Mouse (Mus musculus) layer of hippocampus, adult 18-20 months (tissue): ENCODE data around the gene Msl3l2. TPM values are rescaled to one million over a fixed set of nuclear protein-coding genes. Genes with fewer than 3 reads are reported as not detected.

Experiments used
- total RNA-seq, 2 experiments: library from RNA; stranded (reverse); gene quantifications; 2 replicates each; pipeline ENCODE4 v1.2.3; 2021

The Msl3l2 gene
- total RNA-seq, 2 experiments from 2014 or later, result 17.1 to 17.8 TPM

Other genes starting within 250 kb of the Msl3l2 start
- gene Tbc1d32, start 121.8 kb downstream of the Msl3l2 start, total RNA-seq, result 1 to 10 TPM; 8.6 to 9.4 TPM